Mouse (Mus musculus) CD4-positive, CD25-positive, alpha-beta regulatory T cell (primary cell): ENCODE results near the gene Rab8b. TPM values are rescaled to one million over a fixed set of nuclear protein-coding genes. Genes with fewer than 3 reads are reported as not detected.

Source experiments
- polyA plus RNA-seq: library from polyadenylated mRNA; unstranded; fragments of 100-300 nt; shearing (Covaris generic); gene quantifications from one replicate; pipeline ENCODE4 v1.2.1, GENCODE M21; 2017

Gene Rab8b
- polyA plus RNA-seq, result 114 TPM

GRCm38 (mm10) chr9:66919382-66919971, at the start of gene Rab8b:
Gene Rab8b (minus strand): TSS chr9:66919687.

GRCm38 (mm10) chr9:66945647-66946641, 26.5 kb upstream of the Rab8b start, which contains the start of gene Rps27l:
Gene Rps27l (plus strand): TSS chr9:66946086.

GRCm38 (mm10) chr9:66834318-66835096, 85.0 kb downstream of the Rab8b start, which contains the start of gene Aph1c:
Gene Aph1c (minus strand): TSS chr9:66834726.

GRCm38 (mm10) chr9:66796739-66797138, 122.7 kb downstream of the Rab8b start, which contains the start of gene Gm10647:
Gene Gm10647 (plus strand): TSS chr9:66797039.

GRCm38 (mm10) chr9:66795464-66796324, 123.8 kb downstream of the Rab8b start, which contains the start of gene Aph1b:
Gene Aph1b (minus strand): TSS chr9:66795490.

Other genes with a start within 250 kb of the Rab8b start
- 6.2 TPM for gene Car12, start 206.0 kb downstream of the Rab8b start, polyA plus RNA-seq
- 0.90 TPM for gene Aph1b, start 124.2 kb downstream of the Rab8b start, polyA plus RNA-seq
- not detected for gene Gm10647, start 122.6 kb downstream of the Rab8b start, polyA plus RNA-seq
- gene Aph1c, start 85.0 kb downstream of the Rab8b start, polyA plus RNA-seq, result 0.26 TPM
- gene Rps27l, start 26.4 kb upstream of the Rab8b start, polyA plus RNA-seq, result 205 TPM
- 34.9 TPM for gene Lactb, start 55.8 kb upstream of the Rab8b start, polyA plus RNA-seq
- 47.9 TPM for gene Tpm1, start 129.7 kb upstream of the Rab8b start, polyA plus RNA-seq